Mouse (Mus musculus): ENCODE data around the gene Slmap.
"Not testable (repeated sequence)": the region's sequence is repeated elsewhere in the genome, so short reads cannot be mapped to it uniquely, and the experiment has no call there.

Slmap gene

DNA sequence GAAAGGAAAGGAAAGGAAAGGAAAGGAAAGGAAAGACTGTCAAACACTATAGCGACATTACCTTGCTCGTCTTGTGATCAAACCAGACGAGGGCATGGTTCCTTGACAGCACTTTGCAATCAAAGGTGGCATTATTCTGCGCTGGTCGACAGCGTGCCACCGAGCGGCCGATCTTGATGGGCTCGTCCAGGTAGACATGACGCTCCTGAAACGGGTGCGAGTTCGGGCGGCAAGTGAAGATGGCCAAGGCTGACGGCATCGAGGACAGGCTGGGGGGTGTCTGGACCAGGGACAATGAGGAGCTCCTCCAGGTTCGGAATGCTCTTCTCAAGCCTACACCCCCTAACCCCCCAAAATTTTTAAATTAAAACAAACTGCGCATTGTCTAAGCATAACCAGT lies 1.5 kb downstream of the Slmap start:
- no peak for DNase-seq (ENCODE audit: low read depth)

DNA sequence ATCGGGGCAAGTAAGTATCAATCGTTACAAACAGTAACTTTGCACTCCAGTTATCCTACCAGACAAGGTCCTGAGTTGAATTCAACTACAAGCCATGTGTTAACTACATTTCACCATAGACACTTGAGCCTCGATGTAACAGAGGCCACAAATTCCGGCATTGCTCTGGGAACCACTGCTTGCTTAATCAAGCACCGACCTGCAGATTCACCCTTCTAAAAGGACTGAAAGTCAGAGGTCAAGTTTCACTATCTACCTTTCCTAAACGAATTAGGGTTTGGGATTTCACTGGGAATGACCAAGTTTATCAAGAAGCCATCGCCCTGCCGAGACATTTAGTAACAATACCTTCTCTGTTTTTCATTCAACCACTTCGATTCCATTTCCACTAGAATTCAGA lies 2.0 kb downstream of the Slmap start:
- peak; percentile 25 for DNase-seq (ENCODE audit: low read depth)

- no peak for DNase-seq (ENCODE audit: low read depth)
Observed at GRCm38 (mm10) chr14:26531410-26532313, 3.1 kb downstream of the Slmap start.

- DNase-seq (ENCODE audit: low read depth), result no peak
Observed at GRCm38 (mm10) chr14:26530350-26530749, 4.4 kb downstream of the Slmap start.

DNA sequence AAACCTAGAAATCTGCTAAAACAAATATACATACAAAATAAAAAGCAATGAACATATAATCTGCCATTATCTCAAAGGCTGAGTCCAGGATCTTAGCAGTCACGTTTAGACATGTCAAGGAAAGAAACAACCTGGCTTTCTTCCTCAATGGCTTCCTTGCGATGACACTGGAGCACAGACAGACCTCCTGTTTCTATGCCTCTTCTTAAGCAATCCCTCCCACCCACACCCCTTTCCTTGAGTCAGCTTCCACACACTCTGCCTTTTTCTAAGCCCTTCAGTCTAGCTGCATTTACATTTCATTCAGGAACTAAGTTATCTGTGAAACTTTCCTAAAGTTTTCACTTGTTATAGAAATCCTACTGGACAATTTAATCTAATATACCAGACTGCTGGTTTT lies 6.4 kb downstream of the Slmap start:
- no peak for DNase-seq (ENCODE audit: low read depth)

DNA sequence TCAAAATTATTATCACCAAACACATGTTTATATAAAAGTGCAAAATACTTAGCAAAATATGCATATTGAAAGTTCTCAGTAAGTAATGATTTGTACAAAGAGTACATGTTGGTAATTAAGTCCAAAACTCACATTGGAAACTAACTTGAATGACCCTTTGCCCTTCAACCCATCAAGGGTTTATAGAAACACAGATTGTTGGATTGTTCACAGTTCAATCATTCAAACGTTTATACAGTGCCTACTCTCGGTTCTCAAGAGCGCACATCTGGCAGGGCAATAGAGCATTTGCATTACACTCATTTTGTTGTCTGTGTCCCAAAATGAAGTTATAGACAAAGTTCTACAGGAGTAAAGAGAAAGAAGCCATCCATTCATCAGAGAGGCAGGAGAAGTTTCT lies 8.8 kb downstream of the Slmap start:
- DNase-seq (ENCODE audit: low read depth), result no peak

DNA sequence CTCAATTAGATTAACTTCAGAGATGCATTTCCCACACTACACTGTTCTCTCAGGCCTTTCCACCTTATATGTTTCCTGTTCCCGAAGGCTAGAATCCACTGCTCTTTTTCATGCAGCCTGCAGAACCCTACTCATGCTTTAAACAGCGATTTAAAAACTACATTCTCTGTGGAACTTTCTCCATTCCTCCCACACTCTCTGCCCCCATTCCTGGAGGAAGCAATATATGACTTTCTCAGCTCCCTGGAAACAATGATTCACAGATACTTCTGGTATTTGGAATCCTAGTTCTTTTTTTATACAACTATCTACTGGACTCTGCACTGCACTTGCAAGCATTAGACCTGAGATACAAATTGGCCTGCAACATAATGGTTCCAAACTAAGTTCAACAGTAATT lies 11.6 kb downstream of the Slmap start:
- DNase-seq (ENCODE audit: low read depth), result no peak

DNA sequence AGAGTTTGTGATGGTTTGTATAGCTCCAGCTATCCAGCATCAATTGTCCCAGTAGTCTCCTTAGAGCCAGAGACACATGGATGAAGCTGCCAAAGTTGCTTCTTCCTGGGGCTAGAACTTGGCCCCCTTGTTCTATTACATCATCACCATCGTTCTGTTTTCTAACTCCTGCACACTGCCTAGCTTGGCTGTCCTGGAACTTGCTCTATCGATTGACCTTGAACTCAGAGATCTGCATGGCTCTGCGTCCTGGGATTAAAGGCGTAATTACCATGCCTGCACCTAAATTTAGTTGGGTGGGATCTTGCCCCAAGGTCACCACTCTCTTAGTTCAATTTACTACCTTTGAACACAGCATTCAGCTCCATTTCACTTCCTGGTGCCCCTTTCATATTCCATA lies 14.9 kb downstream of the Slmap start:
- no peak for DNase-seq (ENCODE audit: low read depth)

DNA sequence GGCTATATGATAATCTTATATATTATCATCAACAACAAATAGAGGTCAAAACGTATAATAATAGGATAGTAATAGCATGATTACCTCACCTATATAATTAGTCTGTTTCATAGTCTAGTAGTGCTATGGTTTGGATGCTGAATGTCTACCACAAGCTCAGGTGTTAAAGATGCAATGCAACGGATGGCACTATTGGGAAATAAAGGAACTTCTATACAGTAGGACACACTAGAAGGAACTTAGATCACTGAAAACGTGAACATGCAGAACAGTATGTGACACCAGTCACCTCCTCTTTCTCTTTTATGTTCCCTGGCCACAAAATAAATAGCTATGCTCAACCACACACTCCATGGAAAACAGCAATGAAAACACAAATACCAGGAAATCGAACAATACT lies 16.9 kb downstream of the Slmap start:
- no peak for DNase-seq (ENCODE audit: low read depth)

GRCm38 (mm10) chr14:26516232-26516631 lies 18.5 kb downstream of the Slmap start:
- not testable (repeated sequence) for DNase-seq (ENCODE audit: low read depth)

DNA sequence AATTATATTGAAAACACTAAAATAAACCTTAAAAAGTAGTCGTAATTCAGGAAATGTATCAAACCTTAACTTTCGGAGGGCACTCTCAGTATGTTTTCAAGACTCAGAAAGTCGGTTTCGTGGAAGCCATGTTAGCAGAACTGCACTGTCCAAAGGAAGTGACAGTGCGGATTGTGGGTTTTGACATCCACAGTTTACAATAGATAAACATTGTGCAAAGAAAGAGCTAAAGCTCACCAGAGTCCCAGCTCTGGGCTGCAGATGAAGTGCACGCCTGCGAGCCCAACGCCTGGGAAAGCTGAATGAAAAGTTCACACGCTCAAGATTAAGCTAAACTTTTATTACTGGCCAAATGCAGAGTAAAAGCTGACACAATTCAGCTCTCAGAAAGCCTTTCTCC lies 18.9 kb downstream of the Slmap start:
- peak; percentile 57 for DNase-seq (ENCODE audit: low read depth)

DNA sequence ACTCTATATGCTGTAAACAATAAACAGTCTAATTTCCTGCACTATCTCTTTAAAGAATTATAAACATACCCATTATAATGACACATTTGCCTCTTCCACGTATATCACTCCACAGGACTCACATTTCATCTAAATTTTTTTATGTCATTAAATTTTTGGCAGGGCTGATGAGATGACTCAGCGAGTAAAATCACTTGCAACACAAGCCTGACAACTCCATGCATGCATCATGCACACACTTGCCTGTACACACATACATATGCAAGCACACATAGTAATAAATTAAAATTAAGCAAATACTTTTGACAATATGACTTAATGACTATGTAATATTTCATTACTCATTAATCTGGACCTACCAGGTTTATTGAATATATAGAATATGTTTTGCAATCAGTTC lies 24.2 kb downstream of the Slmap start:
- no peak for DNase-seq (ENCODE audit: low read depth)

- no peak for DNase-seq (ENCODE audit: low read depth)
Observed at GRCm38 (mm10) chr14:26508150-26508549, 26.6 kb downstream of the Slmap start.

DNA sequence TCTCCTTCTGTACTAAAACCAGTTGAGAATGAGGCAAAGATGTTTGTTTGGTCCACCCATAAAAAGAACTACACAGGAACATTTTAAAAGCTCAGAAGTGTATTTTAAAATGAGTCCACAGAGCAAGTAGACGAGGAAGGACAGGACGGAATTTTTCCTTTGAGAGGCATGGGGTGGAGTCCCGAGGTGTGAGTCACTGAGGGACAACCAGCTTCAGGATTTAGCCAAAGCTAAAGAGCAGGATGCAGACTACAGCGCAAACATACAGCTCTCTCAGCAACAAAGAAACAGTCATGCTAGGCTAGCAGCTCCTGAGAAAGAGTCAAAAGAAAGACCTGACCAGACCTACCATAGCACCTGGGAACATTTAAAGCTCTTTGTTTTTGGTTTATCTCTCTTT lies 27.4 kb downstream of the Slmap start:
- no peak for DNase-seq (ENCODE audit: low read depth)

GRCm38 (mm10) chr14:26504541-26504940 lies 30.2 kb downstream of the Slmap start:
- no peak for DNase-seq (ENCODE audit: low read depth)

DNA sequence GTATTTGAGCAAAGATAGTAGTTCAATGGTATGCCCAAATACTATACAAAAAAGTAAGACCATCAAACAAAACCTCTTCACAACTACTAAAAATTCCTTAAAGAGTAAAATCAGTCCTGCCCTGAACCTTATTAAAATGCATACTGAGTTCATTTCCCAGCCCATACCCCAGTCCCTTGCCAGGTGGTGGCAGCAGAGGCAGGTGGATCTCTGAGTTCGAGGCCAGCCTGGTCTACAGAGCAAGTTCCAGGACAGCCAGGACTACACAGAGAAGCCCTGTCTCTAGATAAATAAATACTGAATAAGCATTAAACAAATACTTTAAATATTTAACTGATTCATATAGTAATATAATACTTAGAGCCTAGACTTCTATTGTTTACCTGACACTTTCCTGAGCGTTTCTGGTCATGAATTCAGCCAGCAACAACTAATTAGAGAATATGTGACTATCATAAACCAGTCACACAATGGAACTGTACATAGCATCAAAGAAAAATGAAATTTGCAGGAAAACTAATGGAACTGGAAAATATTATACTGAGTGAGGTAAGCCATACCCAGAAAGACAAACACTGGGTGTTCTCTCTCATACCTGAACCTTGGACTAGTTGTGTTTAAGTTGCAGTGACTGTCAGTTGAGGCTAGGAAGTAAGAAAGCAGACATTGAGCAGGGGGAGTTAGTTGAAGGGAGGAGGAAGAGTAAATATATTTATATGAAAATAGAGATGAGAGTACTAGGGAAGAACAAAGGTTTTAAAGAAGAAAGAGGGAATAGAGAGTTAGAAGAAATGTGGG lies 34.4 kb downstream of the Slmap start:
- DNase-seq (ENCODE audit: low read depth), result no peak

DNA sequence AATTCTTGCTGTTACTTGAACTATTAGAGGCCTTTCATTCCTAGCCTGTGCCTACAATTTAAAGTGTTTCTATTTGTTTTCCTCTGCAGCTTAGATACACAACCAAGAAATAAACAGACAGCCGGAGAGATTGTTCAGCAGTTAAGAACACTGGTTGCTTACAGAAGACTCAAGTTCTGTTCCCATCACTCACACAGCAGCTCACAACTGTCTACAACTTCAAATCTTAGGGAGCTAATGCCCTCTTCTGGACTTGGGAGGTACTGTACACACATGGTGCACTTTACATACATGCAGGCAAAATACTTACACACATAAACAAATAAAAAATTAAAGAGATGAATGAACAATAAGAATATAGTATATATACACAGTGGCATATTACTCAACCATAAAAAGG lies 39.7 kb downstream of the Slmap start:
- DNase-seq (ENCODE audit: low read depth), result peak; percentile 26

DNA sequence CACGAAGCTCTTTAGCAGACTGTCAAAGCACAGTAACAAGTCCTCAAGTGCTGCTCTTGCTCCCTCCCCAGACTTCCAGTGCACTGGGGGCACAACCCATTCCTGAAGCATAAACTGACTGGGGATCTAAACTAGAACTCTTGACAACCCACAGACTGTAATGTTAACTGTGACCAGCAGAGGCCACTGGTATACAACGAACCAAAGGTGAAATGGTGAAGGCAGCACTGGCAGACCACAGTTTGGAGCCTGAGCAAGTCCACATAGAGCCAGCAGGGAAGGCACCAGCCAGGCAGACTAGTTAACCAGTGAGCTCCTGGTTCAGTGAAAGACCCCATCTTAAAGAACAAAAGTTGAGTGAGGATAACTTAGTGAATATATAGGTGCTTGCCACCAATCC lies 43.6 kb downstream of the Slmap start:
- DNase-seq (ENCODE audit: low read depth), result peak; percentile 85

- no peak for DNase-seq (ENCODE audit: low read depth)
Observed at GRCm38 (mm10) chr14:26488329-26489020, 46.3 kb downstream of the Slmap start.

DNA sequence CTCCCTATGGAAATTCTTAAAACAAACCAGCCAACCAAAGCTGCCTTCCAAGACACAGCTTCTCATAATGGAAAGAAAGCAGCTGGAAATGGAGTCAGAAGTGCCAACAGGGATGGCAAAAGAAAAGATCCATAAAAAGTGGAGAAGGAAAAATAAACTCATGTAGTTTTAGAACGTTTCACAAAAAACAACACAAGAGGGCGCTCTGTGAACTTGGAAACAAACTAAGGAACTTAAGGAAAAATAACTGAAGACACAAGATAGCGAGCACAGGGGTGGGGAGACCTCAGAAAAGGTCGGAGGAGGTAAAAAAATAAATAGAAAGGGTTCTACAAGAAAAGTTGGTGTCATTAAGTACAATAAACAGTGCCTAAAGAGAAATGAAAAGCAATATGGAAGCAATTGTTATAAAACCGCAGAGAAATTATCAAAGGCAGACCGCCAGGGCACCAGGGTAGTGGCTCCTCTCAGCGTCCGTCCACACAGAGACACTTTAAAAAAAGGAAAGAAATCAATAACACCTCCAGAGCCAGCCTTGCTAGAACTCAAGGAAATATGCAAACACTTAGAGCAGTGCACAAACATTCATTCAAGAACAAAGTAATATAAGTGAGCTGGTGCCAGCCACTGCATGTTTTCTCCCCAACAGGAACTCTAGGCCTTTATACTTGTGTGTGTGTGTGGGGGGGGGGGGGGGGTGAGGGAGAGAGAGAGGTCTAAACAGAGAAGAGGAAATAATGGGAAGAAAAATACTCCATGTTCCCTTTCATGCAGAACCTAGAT lies 48.1 kb downstream of the Slmap start:
- peak; percentile 58 for DNase-seq (ENCODE audit: low read depth)

DNA sequence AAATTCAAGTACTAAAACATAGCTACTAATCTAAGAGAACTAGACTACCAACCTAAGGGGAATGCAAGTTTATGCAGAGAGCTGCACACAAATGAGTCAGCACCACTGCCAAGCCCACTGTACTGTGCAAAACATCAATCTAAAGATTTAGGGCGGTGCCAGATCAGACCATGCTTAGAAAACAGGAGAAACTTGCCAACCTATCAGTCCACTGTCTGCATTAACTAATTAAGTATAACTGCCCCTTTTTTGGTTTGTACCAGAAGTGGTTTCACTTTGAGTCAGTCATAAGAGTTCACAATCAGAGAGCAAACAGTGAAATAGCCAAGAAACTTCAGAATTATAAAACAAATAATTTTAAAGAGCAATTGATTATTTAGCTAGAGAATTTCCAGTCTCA lies 53.3 kb downstream of the Slmap start:
- peak; percentile 41 for DNase-seq (ENCODE audit: low read depth)

GRCm38 (mm10) chr14:26477738-26478137 lies 57.0 kb downstream of the Slmap start:
- DNase-seq (ENCODE audit: low read depth), result no peak

All from induced T-regulatory cell, adult 2 months (primary cell).